Mouse (Mus musculus): ENCODE data around the gene Itgal. TPM values are rescaled to one million over a fixed set of nuclear protein-coding genes. Genes with fewer than 3 reads are reported as not detected.
"Not testable (repeated sequence)": the region's sequence is repeated elsewhere in the genome, so short reads cannot be mapped to it uniquely, and the experiment has no call there.

Gene Itgal
- polyA plus RNA-seq, 1 experiment: 0.66 TPM

- DNase-seq (ENCODE audit: extremely low spot score in 1 of 2, low spot score in 1 of 2): not testable (repeated sequence)
Measured at GRCm38 (mm10) chr7:127371870-127372269, 75.8 kb downstream of the Itgal start.

- peak; percentile 90 to 97 for DNase-seq (ENCODE audit: extremely low spot score in 1 of 2, low spot score in 1 of 2)
Measured at GRCm38 (mm10) chr7:127375271-127376245, 79.5 kb downstream of the Itgal start, which contains the start of gene Zfp747. Gene Zfp747, minus strand, starts transcription at chr7:127376050.

GRCm38 (mm10) chr7:127378310-127378921 is 82.4 kb downstream of the Itgal start:
- no peak for DNase-seq (ENCODE audit: extremely low spot score in 1 of 2, low spot score in 1 of 2)

Other genes with a start within 250 kb of the Itgal start
- 0.16 and 0.23 TPM in 2 replicates for gene Zg16, start 208.9 kb upstream of the Itgal start, polyA plus RNA-seq (2012; rRNA removed)
- 2.3 and 2.9 TPM in 2 replicates for gene AI467606, start 204.9 kb upstream of the Itgal start, polyA plus RNA-seq (2012; rRNA removed)
- 0.86 TPM in 2 replicates for gene Qprt, start 174.0 kb upstream of the Itgal start, polyA plus RNA-seq (2012; rRNA removed)
- 0.15 and 0.16 TPM in 2 replicates for gene Spn, start 158.4 kb upstream of the Itgal start, polyA plus RNA-seq (2012; rRNA removed)
- gene Cd2bp2, start 100.2 kb upstream of the Itgal start, polyA plus RNA-seq (2012; rRNA removed): 97.1 and 102 TPM in 2 replicates
- gene Tbc1d10b, start 87.8 kb upstream of the Itgal start, polyA plus RNA-seq (2012; rRNA removed): 60.3 and 77.8 TPM in 2 replicates
- gene Mylpf, start 87.4 kb upstream of the Itgal start, polyA plus RNA-seq (2012; rRNA removed): 1.6 and 3.0 TPM in 2 replicates
- 13.5 and 13.8 TPM in 2 replicates for gene Zfp553, start 63.2 kb upstream of the Itgal start, polyA plus RNA-seq (2012; rRNA removed)
- gene Sept1, start 63.1 kb upstream of the Itgal start, polyA plus RNA-seq (2012; rRNA removed): 10.2 and 13.3 TPM in 2 replicates
- 120 and 131 TPM in 2 replicates for gene Zfp771, start 52.0 kb upstream of the Itgal start, polyA plus RNA-seq (2012; rRNA removed)
- 27.9 and 30.1 TPM in 2 replicates for gene Dctpp1, start 35.6 kb upstream of the Itgal start, polyA plus RNA-seq (2012; rRNA removed)
- 22.2 and 27.6 TPM in 2 replicates for gene Sephs2, start 22.2 kb upstream of the Itgal start, polyA plus RNA-seq (2012; rRNA removed)
- 14.8 and 16.2 TPM in 2 replicates for gene Zfp768, start 49.3 kb downstream of the Itgal start, polyA plus RNA-seq (2012; rRNA removed)
- gene Zfp747, start 79.8 kb downstream of the Itgal start, polyA plus RNA-seq (2012; rRNA removed): 4.6 and 5.1 TPM in 2 replicates
- 2.2 and 2.9 TPM in 2 replicates for gene 9130019O22Rik, start 90.9 kb downstream of the Itgal start, polyA plus RNA-seq (2012; rRNA removed)
- gene E430018J23Rik, start 97.4 kb downstream of the Itgal start, polyA plus RNA-seq (2012; rRNA removed): 5.1 and 5.9 TPM in 2 replicates
- gene Zfp764, start 110.6 kb downstream of the Itgal start, polyA plus RNA-seq (2012; rRNA removed): 3.2 and 3.5 TPM in 2 replicates
- gene Zfp688, start 125.8 kb downstream of the Itgal start, polyA plus RNA-seq (2012; rRNA removed): 17.9 and 18.6 TPM in 2 replicates
- 5.2 and 8.1 TPM in 2 replicates for gene Zfp689, start 152.9 kb downstream of the Itgal start, polyA plus RNA-seq (2012; rRNA removed)
- gene Prr14, start 163.4 kb downstream of the Itgal start, polyA plus RNA-seq (2012; rRNA removed): 42.8 and 46.1 TPM in 2 replicates
- gene Fbrs, start 182.9 kb downstream of the Itgal start, polyA plus RNA-seq (2012; rRNA removed): 31.6 and 33.4 TPM in 2 replicates
- 29.6 and 31.3 TPM in 2 replicates for gene Srcap, start 215.7 kb downstream of the Itgal start, polyA plus RNA-seq (2012; rRNA removed)
- gene Gm42715, start 223.3 kb downstream of the Itgal start, polyA plus RNA-seq (2012; rRNA removed): 15.6 and 16.6 TPM in 2 replicates